Mouse (Mus musculus) gastrocnemius, postnatal 14 days (tissue): ENCODE data around the gene Kdm2b. TPM values are rescaled to one million over a fixed set of nuclear protein-coding genes. Genes with fewer than 3 reads are reported as not detected.
A peak's percentile ranks its signal among the peaks of the same experiment; 100 is the strongest.

Source experiments
- DNase-seq: peaks from one replicate; pipeline ENCODE4 v3.0.0; 2021; ENCODE audit warnings: mixed read lengths
- intact Hi-C: fragments of 180-260 bp; cut with DNase I; formaldehyde crosslinking; loops from one replicate; pipeline ENCODE4 v1.15.1; 2025; ENCODE audit warnings: low total_unique reads
- total RNA-seq, 2 experiments: library from RNA; stranded (reverse); gene quantifications; 2 replicates each; pipeline ENCODE4 v1.2.3; 2021

The Kdm2b gene
- total RNA-seq, 2 experiments from 2014 or later = 13.4 to 14.4 TPM

- no peak for DNase-seq
- intact Hi-C loops = no loop called here
Measured at GRCm38 (mm10) chr5:122901179-122901578, 88.4 kb downstream of the Kdm2b start.

- intact Hi-C loops = no loop called here
- no peak for DNase-seq
Measured at GRCm38 (mm10) chr5:122900558-122901171, 89.0 kb downstream of the Kdm2b start.

- intact Hi-C loops = no loop called here
- DNase-seq = peak; percentile 90
Measured at GRCm38 (mm10) chr5:122899777-122900557, 89.7 kb downstream of the Kdm2b start.

DNA sequence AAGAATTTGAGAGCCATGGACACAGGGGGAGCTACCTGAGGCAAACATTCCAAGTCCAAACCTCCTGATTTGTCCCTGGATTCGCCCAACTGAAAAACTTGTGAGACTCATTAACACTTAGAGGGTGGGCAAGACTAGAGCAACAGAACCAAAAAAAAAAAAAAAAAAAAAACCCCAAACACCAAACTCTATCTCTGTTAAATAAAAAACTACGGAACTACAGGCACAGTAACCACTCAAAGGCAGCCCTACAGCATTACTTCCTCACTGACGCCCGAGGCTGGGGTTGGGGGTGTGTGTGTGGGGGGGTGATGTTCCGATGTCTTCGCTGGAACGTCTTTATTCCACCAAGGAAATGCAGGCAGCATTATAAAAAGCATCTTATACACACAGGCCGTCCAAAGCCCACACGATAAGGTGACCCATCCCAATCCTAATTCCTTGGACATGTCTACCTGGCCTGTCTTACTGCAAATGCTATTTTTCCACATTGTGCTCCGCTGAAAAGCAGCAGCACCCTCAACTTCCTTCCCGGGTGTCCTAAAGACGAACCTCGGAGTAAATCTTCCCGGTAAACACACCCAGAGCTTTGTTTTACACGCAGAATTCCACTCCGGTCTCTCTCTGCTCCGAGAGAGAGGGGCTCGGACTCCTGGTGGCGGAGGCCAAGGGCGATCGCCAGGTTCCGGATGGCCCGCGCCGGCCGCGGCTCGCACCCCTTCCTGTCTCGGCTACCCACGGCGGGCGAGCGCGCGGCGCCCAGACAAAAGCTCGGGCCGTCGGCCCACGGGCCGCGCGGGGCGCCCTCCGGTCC lies 90.5 kb downstream of the Kdm2b start:
- intact Hi-C loops = no loop called here
- peak; percentile 22 for DNase-seq

- DNase-seq = no peak
- intact Hi-C loops = no loop called here
Measured at GRCm38 (mm10) chr5:122898153-122898552, 91.5 kb downstream of the Kdm2b start.

- no peak for DNase-seq
- intact Hi-C loops = no loop called here
Measured at GRCm38 (mm10) chr5:122894821-122895220, 94.8 kb downstream of the Kdm2b start.

- DNase-seq = no peak
- intact Hi-C loops = no loop called here
Measured at GRCm38 (mm10) chr5:122894007-122894637, 95.5 kb downstream of the Kdm2b start.

DNA sequence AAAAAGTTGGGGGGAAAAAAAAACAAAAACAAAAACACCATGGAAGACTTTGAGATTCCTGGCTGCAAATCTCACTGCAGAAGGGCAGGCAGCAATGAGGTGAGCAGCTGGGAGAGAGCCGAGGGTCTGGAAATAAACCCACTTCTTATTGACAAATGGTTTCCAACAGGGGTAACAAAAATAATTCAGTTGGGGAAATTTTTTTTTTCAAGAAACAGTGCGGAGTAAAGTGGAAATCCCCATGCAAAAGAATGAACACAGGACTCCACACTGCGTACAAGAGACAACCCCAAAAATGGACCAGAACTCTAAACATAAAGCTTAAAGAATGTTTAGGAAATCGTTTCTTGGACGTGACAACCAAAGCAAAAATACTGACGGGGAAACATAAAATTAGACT lies 96.4 kb downstream of the Kdm2b start:
- no peak for DNase-seq
- intact Hi-C loops = no loop called here

GRCm38 (mm10) chr5:122890396-122890795 lies 99.2 kb downstream of the Kdm2b start:
- intact Hi-C loops = no loop called here
- DNase-seq = no peak

- intact Hi-C loops = no loop called here
- DNase-seq = no peak
Measured at GRCm38 (mm10) chr5:122888612-122889214, 100.9 kb downstream of the Kdm2b start.

DNA sequence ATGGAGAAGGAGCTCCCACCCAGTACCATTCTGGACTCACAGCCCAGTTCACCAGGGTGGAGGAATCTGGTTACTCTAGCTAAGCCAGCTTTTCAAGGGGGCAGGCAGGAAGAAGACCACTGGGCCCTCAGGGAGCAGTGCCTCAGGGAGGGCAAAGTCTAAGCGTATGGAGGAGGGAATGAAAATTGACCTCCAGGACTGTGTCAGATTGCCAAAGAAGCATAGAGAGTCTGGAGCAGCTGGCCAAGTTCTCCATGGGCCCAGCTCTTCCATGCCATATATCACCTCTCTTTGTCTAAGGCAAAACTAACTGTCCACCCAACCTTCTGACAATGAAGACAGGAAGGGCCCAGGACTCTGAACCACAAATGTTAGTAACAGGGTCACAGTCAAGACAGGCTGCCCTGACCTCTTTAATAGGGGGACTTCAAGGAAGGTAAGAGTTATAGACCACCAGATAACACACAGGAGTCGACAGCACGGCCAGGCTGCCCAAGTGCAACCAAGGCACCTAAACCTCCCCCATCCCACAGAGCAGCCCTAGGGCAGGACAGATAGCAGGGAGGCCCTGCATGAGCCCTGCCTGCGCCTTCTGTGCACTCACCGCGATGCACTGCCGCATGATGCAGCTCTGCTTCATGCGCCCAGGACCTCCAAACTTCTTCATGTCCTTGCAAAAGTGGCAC lies 101.6 kb downstream of the Kdm2b start:
- intact Hi-C loops = no loop called here

DNA sequence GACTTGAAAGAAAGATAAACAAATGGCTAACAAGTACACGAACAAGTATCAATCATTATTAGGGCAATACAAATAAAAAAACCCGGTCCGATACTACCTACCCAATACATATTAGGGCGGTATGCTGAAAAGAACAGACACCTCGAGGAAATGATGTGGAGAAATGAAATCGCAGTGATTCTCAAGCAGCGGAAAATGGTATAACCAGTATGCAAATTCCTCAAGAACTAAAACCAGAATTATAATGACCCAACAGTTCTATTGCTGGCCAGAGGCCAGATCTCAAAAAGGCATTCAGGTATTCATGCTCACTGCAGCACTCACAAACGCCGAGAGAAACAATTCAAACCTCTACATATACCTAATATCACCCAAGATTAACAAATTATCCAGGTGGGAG lies 102.6 kb downstream of the Kdm2b start:
- DNase-seq = no peak
- intact Hi-C loops = no loop called here

More for the DNA sequence above, 101.6 kb downstream of the Kdm2b start:
- DNase-seq = no peak

DNA sequence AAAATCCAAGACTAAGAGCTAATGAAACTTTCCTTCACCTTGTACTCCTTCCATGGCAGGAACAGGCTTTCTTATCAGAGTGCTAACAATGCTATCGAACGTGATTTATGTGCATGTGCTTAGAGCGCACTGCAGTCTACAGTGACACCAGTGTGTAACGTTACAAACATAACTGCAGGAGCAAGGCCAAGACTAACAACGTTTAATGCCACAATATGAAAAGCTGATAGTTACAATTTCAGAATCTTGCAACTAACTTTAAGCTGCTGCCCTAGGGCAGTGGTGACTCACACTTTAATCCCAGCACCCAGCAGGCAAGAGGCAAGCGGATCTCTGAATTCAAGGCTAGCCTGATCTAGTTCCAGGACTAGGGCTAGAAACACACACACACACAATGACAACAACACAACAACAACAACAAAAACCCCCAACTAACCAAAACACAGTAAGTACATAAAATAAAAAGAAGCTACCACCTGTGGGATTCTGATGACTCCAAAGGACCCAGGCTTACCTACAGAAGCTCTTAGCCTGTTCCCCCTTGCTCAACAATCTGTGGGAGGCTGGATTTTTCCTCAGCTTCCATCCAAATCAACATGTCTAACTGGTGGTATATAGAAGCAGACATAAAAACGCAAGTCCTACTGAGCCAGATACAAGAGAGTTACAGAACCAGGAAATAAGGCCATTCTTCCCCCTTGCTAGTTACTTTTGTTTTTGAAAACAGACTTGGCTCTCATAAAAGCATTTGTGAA lies 104.9 kb downstream of the Kdm2b start:
- intact Hi-C loops = no loop called here
- no peak for DNase-seq

DNA sequence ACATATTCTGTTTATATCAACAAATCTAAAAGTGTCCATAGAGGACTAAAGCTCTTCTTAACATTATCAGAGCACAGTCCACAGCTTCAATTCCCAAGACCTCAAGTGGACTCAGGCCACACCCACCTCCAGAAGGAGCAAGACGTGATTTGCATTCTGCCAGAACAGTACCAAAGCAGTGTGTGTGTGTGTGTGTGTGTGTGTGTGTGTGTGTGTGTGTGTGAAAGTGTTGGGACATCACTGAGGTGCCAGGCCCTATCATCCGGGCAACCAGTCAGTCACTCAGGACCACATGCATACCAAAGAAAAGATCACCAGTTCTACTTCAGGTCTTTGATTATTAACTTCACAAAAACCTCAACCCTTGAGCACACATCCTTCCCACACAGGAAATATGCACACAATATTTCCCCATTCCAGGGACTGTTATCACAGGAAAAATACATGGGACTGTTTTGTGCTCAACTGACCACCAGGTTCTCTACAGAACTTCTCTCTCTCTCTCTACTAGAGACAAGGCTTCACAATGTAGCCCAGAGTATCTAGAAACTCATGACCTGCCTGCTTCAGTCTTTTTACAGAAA lies 105.9 kb downstream of the Kdm2b start:
- intact Hi-C loops = no loop called here
- DNase-seq = no peak

DNA sequence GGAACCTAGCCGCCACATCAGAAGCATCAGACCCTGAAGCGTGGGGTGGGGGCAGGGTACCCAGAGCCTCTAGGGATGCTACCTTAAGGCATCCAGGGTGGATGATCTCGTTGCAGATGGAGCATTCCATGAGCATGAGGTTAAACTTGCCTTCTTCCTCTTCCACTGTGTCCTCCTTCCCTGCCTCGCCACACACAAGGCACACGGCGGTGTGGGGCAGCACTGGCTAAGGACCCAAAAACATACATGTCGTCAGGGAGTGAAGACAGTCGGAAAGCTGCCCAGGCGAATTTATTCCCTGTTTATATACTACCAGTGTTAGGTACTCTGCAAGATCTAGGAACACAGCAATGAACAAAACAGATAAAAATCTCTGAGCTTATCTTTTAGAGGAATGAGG lies 106.4 kb downstream of the Kdm2b start:
- intact Hi-C loops = no loop called here
- no peak for DNase-seq

DNA sequence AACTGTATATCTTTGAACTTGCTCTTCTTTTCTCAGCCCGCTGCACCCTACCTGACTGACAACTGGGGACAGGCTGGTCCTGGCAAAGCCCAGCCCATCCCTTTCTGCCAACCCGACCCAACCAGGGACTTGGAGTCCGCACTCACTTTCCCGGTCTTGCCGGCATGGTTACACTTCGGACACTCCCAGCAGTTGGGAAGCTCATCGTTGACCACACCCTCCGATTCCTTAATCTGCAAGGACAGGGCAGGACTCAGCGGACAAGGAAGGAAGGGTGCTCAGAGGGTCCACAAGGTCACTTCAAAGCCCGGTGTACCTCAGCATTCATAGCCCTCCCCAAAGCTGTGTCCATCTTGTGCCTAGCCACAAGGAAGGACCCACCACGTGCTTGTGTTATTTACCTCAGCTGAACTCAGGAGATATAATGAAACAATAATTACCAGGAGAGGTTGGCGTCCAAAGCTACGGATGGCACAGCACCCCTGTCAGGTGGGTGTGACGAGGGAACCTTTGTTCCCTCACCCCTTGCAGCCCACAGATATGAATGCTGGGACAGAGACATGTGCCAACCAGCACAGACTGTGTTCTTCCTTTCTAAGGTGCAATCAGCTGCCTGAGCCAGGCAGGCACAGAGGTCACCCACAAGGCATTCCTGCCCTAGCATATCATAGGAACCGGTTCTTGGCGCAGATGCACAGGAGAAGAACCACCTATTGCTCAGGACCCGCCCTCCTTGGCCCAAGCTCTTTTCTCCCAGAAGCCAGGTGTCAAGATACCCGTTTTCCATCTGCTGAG lies 107.2 kb downstream of the Kdm2b start:
- DNase-seq = no peak
- intact Hi-C loops = no loop called here

- peak; percentile 66 for DNase-seq
- intact Hi-C loops = no loop called here
Measured at GRCm38 (mm10) chr5:122881313-122881712, 108.3 kb downstream of the Kdm2b start.
